Mouse (Mus musculus) inflammation-experienced regulatory T-cells, adult 6 months (primary cell): Measurements from ENCODE around the gene H1f0. TPM values are rescaled to one million over a fixed set of nuclear protein-coding genes. Genes with fewer than 3 reads are reported as not detected.

ENCODE experiments used
- ATAC-seq: one replicate; pipeline ENCODE4 v1.8.0; 2017
- polyA plus RNA-seq, 3 experiments: library from polyadenylated mRNA; unstranded; fragments of 100-300 nt; shearing (Covaris generic); gene quantifications; one replicate each; pipeline ENCODE4 v1.2.1; 2017

Gene H1f0
- polyA plus RNA-seq, 3 experiments from 2014 or later, result 31.0 to 52.3 (median 36.9) TPM

GRCm38 (mm10) chr15:79040501-79041416, 12.5 kb downstream of the H1f0 start:
- peak; percentile 28 for ATAC-seq

- no peak for ATAC-seq
Observed at GRCm38 (mm10) chr15:79041585-79041984, 13.3 kb downstream of the H1f0 start, which contains the start of gene Galr3. Galr3 (plus strand) TSS chr15:79041885.

GRCm38 (mm10) chr15:79042721-79043491, 14.7 kb downstream of the H1f0 start:
- no peak for ATAC-seq

GRCm38 (mm10) chr15:79044837-79045236, 16.6 kb downstream of the H1f0 start:
- ATAC-seq, result no peak

- ATAC-seq, result no peak
Observed at GRCm38 (mm10) chr15:79048186-79048585, 19.9 kb downstream of the H1f0 start.

- ATAC-seq, result no peak
Observed at GRCm38 (mm10) chr15:79050160-79050845, 22.1 kb downstream of the H1f0 start.

GRCm38 (mm10) chr15:79050964-79051363, 22.7 kb downstream of the H1f0 start:
- ATAC-seq, result no peak

GRCm38 (mm10) chr15:79051461-79052360, 23.5 kb downstream of the H1f0 start:
- no peak for ATAC-seq

- no peak for ATAC-seq
Observed at GRCm38 (mm10) chr15:79052366-79052765, 24.1 kb downstream of the H1f0 start.

GRCm38 (mm10) chr15:79056601-79057000, 28.4 kb downstream of the H1f0 start:
- ATAC-seq, result no peak

GRCm38 (mm10) chr15:79057850-79058249, 29.6 kb downstream of the H1f0 start:
- no peak for ATAC-seq

- no peak for ATAC-seq
Observed at GRCm38 (mm10) chr15:79060887-79061565, 32.8 kb downstream of the H1f0 start.

- peak; percentile 95 for ATAC-seq
Observed at GRCm38 (mm10) chr15:79062376-79063159, 34.3 kb downstream of the H1f0 start, which contains the start of gene Ankrd54. Ankrd54 (minus strand) TSS chr15:79062893.

GRCm38 (mm10) chr15:79063160-79063740, 35.0 kb downstream of the H1f0 start:
- no peak for ATAC-seq

GRCm38 (mm10) chr15:79065086-79065770, 37.0 kb downstream of the H1f0 start:
- ATAC-seq, result no peak

- ATAC-seq, result no peak
Observed at GRCm38 (mm10) chr15:79066276-79066675, 38.0 kb downstream of the H1f0 start.

- ATAC-seq, result no peak
Observed at GRCm38 (mm10) chr15:79067631-79068030, 39.4 kb downstream of the H1f0 start.

GRCm38 (mm10) chr15:79068416-79068815, 40.2 kb downstream of the H1f0 start:
- no peak for ATAC-seq
